Mouse (Mus musculus): ENCODE data around the gene Cat.

Gene Cat

DNA sequence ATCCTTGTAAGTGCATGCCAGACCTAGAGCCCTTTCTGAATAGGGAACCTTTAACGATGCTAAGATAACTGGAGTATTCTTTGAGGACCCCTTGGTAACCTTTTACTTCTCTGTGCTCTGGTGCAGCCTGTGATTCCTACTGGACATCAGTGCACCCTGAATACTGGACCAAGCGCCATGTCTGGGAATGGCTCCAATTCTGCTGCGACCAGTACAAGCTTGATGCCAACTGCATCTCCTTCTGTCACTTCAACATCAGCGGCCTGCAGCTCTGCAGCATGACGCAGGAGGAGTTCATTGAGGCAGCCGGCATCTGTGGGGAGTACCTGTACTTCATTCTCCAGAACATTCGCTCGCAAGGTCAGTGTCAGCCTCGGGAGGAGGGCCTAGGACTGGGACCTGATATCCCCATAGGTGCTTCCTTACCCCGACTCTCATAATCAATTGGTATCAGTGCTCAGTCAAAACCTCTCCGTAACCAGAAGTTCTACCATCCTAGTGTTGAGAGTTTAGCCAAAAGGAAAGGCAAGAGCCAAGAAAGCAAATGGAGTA is 45.8 kb downstream of the Cat start:
- DNase-seq (ENCODE audit: low read depth, low spot score) = no peak

DNA sequence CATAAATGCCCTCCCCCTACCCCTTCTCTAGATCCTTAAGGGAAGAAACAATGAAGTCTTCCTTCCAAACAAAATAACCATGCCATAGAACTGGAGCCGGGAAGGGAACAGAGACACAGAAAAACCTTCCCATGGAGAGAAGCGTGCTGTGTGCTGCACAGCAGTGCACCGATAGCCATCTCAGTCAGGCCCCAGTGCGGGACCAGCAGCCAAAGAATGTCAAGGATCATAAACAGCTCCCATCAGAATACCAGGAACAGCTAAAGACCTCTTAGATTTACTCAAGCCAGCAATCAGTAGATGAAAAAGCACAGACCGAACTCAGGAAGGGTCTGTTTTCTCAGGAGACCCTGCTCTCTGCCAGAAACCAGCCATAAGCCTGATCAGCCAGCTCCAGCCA is 48.4 kb downstream of the Cat start:
- DNase-seq (ENCODE audit: low read depth, low spot score) = no peak

- no peak for DNase-seq (ENCODE audit: low read depth, low spot score)
Observed at GRCm38 (mm10) chr2:103435110-103435509, 49.9 kb downstream of the Cat start.

GRCm38 (mm10) chr2:103432695-103433275 is 52.2 kb downstream of the Cat start:
- no peak for DNase-seq (ENCODE audit: low read depth, low spot score)

DNA sequence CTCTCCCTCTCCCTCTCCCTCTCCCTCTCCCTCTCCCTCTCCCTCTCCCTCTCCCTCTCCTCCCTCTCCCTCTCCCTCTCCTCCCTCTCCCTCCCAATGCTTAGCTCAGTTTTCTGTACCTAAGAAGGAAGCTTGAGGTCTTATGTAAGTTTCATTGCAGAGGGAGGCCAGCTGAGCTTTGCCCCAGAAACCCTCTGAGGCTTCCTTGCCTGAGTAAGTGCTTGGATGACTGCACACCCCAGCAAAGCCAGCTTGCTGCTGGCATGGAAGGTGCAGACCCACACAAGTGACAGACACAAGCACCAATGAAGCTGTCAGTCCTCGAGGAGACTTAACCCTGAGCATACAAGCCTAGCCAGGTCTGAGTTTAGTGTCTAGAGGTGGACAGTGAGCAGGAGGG is 54.2 kb downstream of the Cat start:
- DNase-seq (ENCODE audit: low read depth, low spot score) = no peak

GRCm38 (mm10) chr2:103428356-103428755 is 56.6 kb downstream of the Cat start:
- DNase-seq (ENCODE audit: low read depth, low spot score) = no peak

DNA sequence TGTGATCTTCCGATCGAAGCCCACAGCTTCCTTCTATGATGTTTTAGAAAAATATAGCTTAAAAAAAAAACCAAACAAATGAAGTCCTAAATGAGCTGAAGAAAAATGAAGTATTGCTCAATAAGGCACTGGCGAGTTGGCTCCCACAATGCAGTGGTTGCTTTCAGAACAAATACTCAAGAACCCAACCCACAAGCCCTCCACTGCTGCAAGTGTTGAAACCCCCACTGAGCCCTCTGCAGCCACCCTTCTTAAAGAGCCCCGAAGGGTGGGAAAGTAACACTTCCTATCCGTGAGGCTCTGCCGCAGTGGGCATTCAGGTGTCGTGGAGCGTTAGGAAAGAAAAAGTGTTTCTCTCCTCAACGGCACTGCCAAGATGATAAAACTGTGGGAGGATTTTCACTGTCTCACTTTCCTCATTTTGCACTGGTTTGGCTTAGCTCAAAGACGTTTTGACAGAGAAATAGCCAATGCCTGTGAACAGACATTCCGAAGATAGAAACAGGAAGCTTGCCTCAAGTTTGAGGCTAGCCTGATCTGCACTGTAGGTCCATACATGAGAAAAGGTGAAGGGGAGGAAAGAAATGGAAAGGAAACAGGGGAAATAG is 59.4 kb downstream of the Cat start:
- DNase-seq (ENCODE audit: low read depth, low spot score) = no peak

GRCm38 (mm10) chr2:103424349-103425026 is 60.5 kb downstream of the Cat start:
- peak; percentile 77 for DNase-seq (ENCODE audit: low read depth, low spot score)

DNA sequence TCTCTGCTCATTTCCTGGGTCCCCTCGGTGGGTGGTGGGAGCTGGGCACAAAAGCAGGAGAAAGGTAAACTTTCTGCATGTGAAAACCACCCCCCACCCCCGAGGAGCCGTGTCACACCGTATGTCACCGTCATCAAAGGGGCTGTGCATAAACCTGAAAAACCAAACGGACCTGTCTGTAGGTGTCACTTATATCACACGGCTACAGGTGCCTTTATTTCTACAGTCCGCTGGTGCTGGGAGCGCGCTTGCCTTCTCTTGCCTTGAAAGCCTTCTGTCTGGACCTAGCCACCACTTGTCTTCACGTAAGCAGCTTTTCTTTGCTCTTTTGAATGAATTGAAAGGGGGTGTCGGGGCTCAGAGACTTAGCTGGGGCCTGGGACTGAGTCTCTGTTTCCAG is 61.1 kb downstream of the Cat start:
- no peak for DNase-seq (ENCODE audit: low read depth, low spot score)

DNA sequence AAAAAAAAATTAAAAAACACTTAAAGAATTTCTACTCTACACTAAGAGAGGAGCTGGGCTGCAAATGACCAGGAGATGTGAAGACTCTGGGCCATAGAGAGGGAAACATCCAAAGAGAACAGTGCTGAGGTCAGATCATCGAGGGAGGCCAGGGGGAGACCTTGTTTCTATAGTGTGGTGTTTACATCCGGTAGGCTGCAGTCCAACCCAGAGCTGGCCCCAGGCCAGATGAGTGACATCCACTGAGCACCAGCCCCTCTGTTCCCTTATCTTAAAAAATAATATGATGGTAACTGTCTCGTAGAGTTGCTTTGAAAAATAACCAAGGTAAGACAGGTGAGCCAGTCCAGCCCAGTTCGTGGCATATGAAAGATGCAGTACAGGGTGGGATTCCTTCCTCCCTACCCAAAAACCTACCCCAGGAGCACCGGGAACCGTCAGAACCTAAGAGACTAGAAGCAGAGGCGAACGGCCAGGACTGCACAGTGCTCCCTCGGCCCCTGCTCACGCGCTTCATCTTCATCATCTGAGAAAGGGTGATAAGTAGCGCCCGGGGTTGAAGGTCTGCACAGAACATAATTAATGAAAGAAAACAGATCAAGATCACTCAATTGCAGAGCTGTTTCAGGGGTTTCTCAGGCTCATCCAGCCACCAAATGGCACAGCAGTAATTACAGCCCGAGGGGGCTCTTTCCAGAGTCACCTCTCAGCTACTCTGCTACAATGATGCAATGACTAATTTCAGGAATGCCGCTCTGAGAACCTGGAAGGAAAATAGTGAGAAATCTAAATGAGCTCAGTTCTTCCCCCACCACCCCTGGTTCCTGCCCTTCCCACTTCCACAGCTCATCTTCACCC is 64.1 kb downstream of the Cat start:
- no peak for DNase-seq (ENCODE audit: low read depth, low spot score)

DNA sequence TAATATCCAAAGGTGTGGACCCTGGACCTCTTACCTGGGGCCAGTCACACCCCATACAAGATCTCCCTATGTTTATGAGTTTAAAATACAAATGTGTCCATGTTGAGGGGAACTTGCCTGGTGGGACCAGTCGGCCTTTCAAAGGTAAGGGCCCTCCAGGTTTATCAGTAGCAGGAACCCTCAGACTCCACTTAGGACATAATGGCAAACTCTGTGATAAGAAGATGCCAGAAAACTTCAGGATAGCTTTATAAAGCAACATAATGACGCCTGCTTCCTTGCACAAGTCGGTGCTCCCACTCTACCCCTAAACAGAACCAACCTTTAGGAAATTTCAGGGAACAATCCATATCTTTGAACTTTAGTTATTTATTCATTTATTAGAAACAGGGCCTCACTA is 69.2 kb downstream of the Cat start:
- no peak for DNase-seq (ENCODE audit: low read depth, low spot score)

- DNase-seq (ENCODE audit: low read depth, low spot score) = no peak
Observed at GRCm38 (mm10) chr2:103413381-103413780, 71.6 kb downstream of the Cat start.

- DNase-seq (ENCODE audit: low read depth, low spot score) = no peak
Observed at GRCm38 (mm10) chr2:103411816-103412215, 73.1 kb downstream of the Cat start.

GRCm38 (mm10) chr2:103411348-103411747 is 73.6 kb downstream of the Cat start, which contains the start of gene Elf5:
Elf5 (plus strand) TSS chr2:103411688.
- DNase-seq (ENCODE audit: low read depth, low spot score) = no peak

DNA sequence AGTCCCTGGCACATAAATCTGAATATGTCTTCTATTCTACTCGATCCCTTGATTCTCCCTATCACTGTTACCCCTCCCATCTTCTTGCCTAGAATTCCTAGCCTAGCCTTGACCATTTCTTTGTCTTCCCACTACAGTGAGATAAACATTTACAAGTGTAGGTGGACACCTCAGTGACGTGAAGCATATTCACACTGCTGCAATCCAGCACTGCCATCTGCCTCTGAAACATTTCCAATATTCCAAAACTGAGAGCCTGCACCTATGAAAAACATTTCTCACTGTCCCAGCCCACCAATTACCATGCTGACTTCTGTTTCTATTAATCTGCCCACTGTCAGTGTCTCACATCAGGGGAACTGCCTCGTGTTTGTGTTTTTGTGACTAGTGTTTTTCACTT is 78.7 kb downstream of the Cat start:
- no peak for DNase-seq (ENCODE audit: low read depth, low spot score)
